In genomic region chr9:58716886-58717285, GRCm38 (mm10) we compare ENCODE assay signal across 28 mouse cellular contexts. TPM values are rescaled to one million over a fixed set of nuclear protein-coding genes. Genes with fewer than 3 reads are reported as not detected.
DNase-seq lines count a peak whose midpoint lies in the region; ATAC-seq and TF ChIP-seq lines count a peak whose summit lies in the region.
"Had no signal": no experiment of that assay in that cellular context is flagged by ENCODE, and none has a peak within 500 bp of the region (broad histone marks: within the 10 kb centered on the region; RNA-seq: fewer than 3 reads in every experiment).

No protein-coding gene starts in this region.

- 42% methylated on average over 2 of the region's 2 CpGs for WGBS in kidney, embryonic 16.5 days
- 15% methylated on average over 2 of the region's 2 CpGs for WGBS in liver, embryonic 13.5 days (ENCODE audit: insufficient replicate concordance)
- WGBS in liver, embryonic 11.5 days = 42% methylated on average over 2 of the region's 2 CpGs
- 49% methylated on average over 2 of the region's 2 CpGs for WGBS in hindbrain, postnatal 0 days

- H3K36me3 ChIP-seq in kidney, embryonic 16.5 days (ENCODE audit: insufficient read depth, low read length) = no peaks in the 10 kb centered on the region
- H3K36me3 ChIP-seq in liver, embryonic 13.5 days = no peaks in the 10 kb centered on the region
- H3K36me3 ChIP-seq in liver, embryonic 11.5 days (ENCODE audit: control insufficient read depth, insufficient read depth, low read length) = no peaks in the 10 kb centered on the region
- H3K36me3 ChIP-seq in hindbrain, postnatal 0 days (ENCODE audit: insufficient read depth, low read length) = no peaks in the 10 kb centered on the region
- H3K36me3 ChIP-seq: embryonic facial prominence, embryonic 12.5 days; forebrain, embryonic 12.5 days; forebrain, embryonic 15.5 days; G1E; heart, embryonic 12.5 days; heart, embryonic 15.5 days; hindbrain, embryonic 10.5 days; hindbrain, embryonic 13.5 days had no signal

- no peak overlapping the region for H3K4me3 ChIP-seq in kidney, embryonic 16.5 days (ENCODE audit: low read length)
- no peak overlapping the region for H3K4me3 ChIP-seq in liver, embryonic 13.5 days (replicated peaks)
- H3K4me3 ChIP-seq in liver, embryonic 11.5 days (ENCODE audit: low read depth, low read length) = no peak overlapping the region
- no peak overlapping the region for H3K4me3 ChIP-seq in hindbrain, postnatal 0 days (ENCODE audit: low read length)
- H3K4me3 ChIP-seq: embryonic facial prominence, embryonic 12.5 days; erythroblast, embryonic 14.5 days; forebrain, embryonic 12.5 days; forebrain, embryonic 15.5 days; heart, embryonic 12.5 days; heart, embryonic 15.5 days; hindbrain, embryonic 10.5 days; hindbrain, embryonic 13.5 days had no signal

- H3K9me3 ChIP-seq in kidney, embryonic 16.5 days (ENCODE audit: low read length) = no peaks in the 10 kb centered on the region
- no peaks in the 10 kb centered on the region for H3K9me3 ChIP-seq in liver, embryonic 13.5 days (replicated peaks)
- no peaks in the 10 kb centered on the region for H3K9me3 ChIP-seq in liver, embryonic 11.5 days (ENCODE audit: control insufficient read depth, low read length)
- H3K9me3 ChIP-seq in hindbrain, postnatal 0 days (ENCODE audit: low read length) = no peaks in the 10 kb centered on the region
- H3K9me3 ChIP-seq: embryonic facial prominence, embryonic 12.5 days; forebrain, embryonic 12.5 days; forebrain, embryonic 15.5 days; G1E; heart, embryonic 12.5 days; heart, embryonic 15.5 days; hindbrain, embryonic 10.5 days; hindbrain, embryonic 13.5 days had no signal

- H3K9ac ChIP-seq in kidney, embryonic 16.5 days (replicated peaks; ENCODE audit: low read length) = no peak overlapping the region
- H3K9ac ChIP-seq in liver, embryonic 13.5 days = 0 out of 2 replicates have a peak overlapping the region, but pooled peaks have one; percentile 36
- no peak overlapping the region for H3K9ac ChIP-seq in liver, embryonic 11.5 days (ENCODE audit: low read depth, low read length)
- H3K9ac ChIP-seq in hindbrain, postnatal 0 days (replicated peaks; ENCODE audit: low read length) = no peak overlapping the region
- H3K9ac ChIP-seq: embryonic facial prominence, embryonic 12.5 days; forebrain, embryonic 12.5 days; forebrain, embryonic 15.5 days; heart, embryonic 12.5 days; heart, embryonic 15.5 days; hindbrain, embryonic 13.5 days had no signal

- DNase-seq in kidney, adult 11 months = peak; percentile 52
- DNase-seq in kidney, postnatal 4 days = no peak
- DNase-seq in kidney, adult 8-10 months = peak; percentile 51 to 78
- no peak for DNase-seq in liver, embryonic 13.5 days
- DNase-seq in liver, embryonic 11.5 days (ENCODE audit: low spot score) = no peak
- DNase-seq in hindbrain, postnatal 0 days (ENCODE audit: low spot score) = no peak
- DNase-seq: adrenal gland, postnatal 10 days; adrenal gland, postnatal 36 days; B cell, adult 2 months; cerebellum, adult 18-20 months; cerebellum, adult 9-10 months; cerebellum, postnatal 14 days; gastrocnemius, postnatal 25 days; heart, adult 18-20 months; heart, postnatal 10 days; heart, postnatal 36 days had no signal

- no peaks in the 10 kb centered on the region for H3K27me3 ChIP-seq in kidney, embryonic 16.5 days (ENCODE audit: insufficient read depth, low read length)
- no peaks in the 10 kb centered on the region for H3K27me3 ChIP-seq in liver, embryonic 13.5 days
- no peaks in the 10 kb centered on the region for H3K27me3 ChIP-seq in liver, embryonic 11.5 days (replicated peaks; ENCODE audit: control insufficient read depth, insufficient read depth, low read length)
- H3K27me3 ChIP-seq in hindbrain, postnatal 0 days (ENCODE audit: insufficient read depth, low read length) = no peaks in the 10 kb centered on the region
- H3K27me3 ChIP-seq: CH12.LX; embryonic facial prominence, embryonic 12.5 days; forebrain, embryonic 12.5 days; forebrain, embryonic 15.5 days; heart, embryonic 12.5 days; heart, embryonic 15.5 days; hindbrain, embryonic 13.5 days had no signal

- H3K4me2 ChIP-seq in kidney, embryonic 16.5 days (replicated peaks; ENCODE audit: low read depth, low read length) = no peak overlapping the region
- no peak overlapping the region for H3K4me2 ChIP-seq in liver, embryonic 13.5 days
- no peak overlapping the region for H3K4me2 ChIP-seq in liver, embryonic 11.5 days
- H3K4me2 ChIP-seq in hindbrain, postnatal 0 days (ENCODE audit: low read depth, low read length) = no peak overlapping the region
- H3K4me2 ChIP-seq: embryonic facial prominence, embryonic 12.5 days; forebrain, embryonic 12.5 days; forebrain, embryonic 15.5 days; heart, embryonic 12.5 days; heart, embryonic 15.5 days; hindbrain, embryonic 13.5 days had no signal

- ATAC-seq in kidney, embryonic 16.5 days (ENCODE audit: low FRiP score, low TSS enrichment) = no peak
- no peak for ATAC-seq in liver, embryonic 13.5 days (ENCODE audit: low read depth)
- no peak for ATAC-seq in liver, embryonic 11.5 days (replicated peaks; ENCODE audit: low FRiP score)
- no peak for ATAC-seq in hindbrain, postnatal 0 days
- ATAC-seq: forebrain, embryonic 15.5 days; Patski had no signal

- H3K27ac ChIP-seq in kidney, embryonic 16.5 days (ENCODE audit: low read length) = no peak overlapping the region
- no peak overlapping the region for H3K27ac ChIP-seq in liver, embryonic 13.5 days
- H3K27ac ChIP-seq in liver, embryonic 11.5 days (ENCODE audit: low read depth, low read length) = no peak overlapping the region
- no peak overlapping the region for H3K27ac ChIP-seq in hindbrain, postnatal 0 days
- H3K27ac ChIP-seq: embryonic facial prominence, embryonic 12.5 days; forebrain, embryonic 12.5 days; forebrain, embryonic 15.5 days; heart, embryonic 15.5 days; hindbrain, embryonic 10.5 days; hindbrain, embryonic 13.5 days had no signal

- H3K4me1 ChIP-seq in kidney, embryonic 16.5 days (ENCODE audit: insufficient read depth, low read length) = no peaks in the 10 kb centered on the region
- H3K4me1 ChIP-seq in liver, embryonic 13.5 days (replicated peaks) = peaks cover 39% of the 10 kb centered on the region
- peaks cover 34% of the 10 kb centered on the region for H3K4me1 ChIP-seq in liver, embryonic 11.5 days (replicated peaks; ENCODE audit: control insufficient read depth, insufficient read depth, low read length)
- H3K4me1 ChIP-seq in hindbrain, postnatal 0 days (ENCODE audit: insufficient read depth, low read length) = no peaks in the 10 kb centered on the region
- H3K4me1 ChIP-seq: embryonic facial prominence, embryonic 12.5 days; forebrain, embryonic 12.5 days; forebrain, embryonic 15.5 days; heart, embryonic 15.5 days; hindbrain, embryonic 10.5 days; hindbrain, embryonic 13.5 days had no signal

- TF ChIP-seq CTCF in hindbrain, postnatal 0 days (IDR thresholded peaks at IDR 0.05; ENCODE audit: low read depth) = no peak

RNA-seq across cellular contexts. Expression of gene Rec114, which starts 26.9 kb away (rescaled TPM):
- polyA plus RNA-seq in kidney, embryonic 16.5 days (2015; fragmentation: Nextera tagmentation; extraction: Ambion mirVana) = 1.6 and 3.8 TPM in 2 replicates
- 23.6 and 30.4 TPM in 2 replicates for polyA plus RNA-seq in liver, embryonic 13.5 days (2015; fragmentation: Nextera tagmentation; extraction: Ambion mirVana)
- polyA plus RNA-seq in liver, embryonic 11.5 days (2014; fragmentation: Nextera tagmentation; extraction: Ambion mirVana) = 14.7 and 19.1 TPM in 2 replicates
- 1.0 and 6.7 TPM in 2 replicates for total RNA-seq in hindbrain, postnatal 0 days (2014; rRNA removed)
- 2.0 TPM in 2 replicates for polyA plus RNA-seq in hindbrain, postnatal 0 days (2015; fragmentation: Nextera tagmentation; extraction: Ambion mirVana)
- total RNA-seq: CH12.LX had no signal
- polyA plus RNA-seq: G1E had no signal

Comparison
In these comparisons a context has a peak if more than half of its experiments do, and no peak if none do; other contexts are left out.
1. DNase-seq: peak in kidney, adult 11 months (single experiment) and kidney, adult 8-10 months (2 of 2); none in kidney, postnatal 4 days (0 of 2), liver, embryonic 13.5 days (single experiment), liver, embryonic 11.5 days (single experiment) and hindbrain, postnatal 0 days (single experiment).